Mouse (Mus musculus) c-Kit-positive CD71-positive TER-119-negative erythroid progenitor cells, embryonic 14.5 days (primary cell): ENCODE measurements around the gene Llcfc1.

ENCODE experiments used
- DNase-seq: peaks from one replicate; pipeline ENCODE4 v3.0.0-alpha.2; 2013; ENCODE audit warnings: low read depth

The Llcfc1 gene

DNA sequence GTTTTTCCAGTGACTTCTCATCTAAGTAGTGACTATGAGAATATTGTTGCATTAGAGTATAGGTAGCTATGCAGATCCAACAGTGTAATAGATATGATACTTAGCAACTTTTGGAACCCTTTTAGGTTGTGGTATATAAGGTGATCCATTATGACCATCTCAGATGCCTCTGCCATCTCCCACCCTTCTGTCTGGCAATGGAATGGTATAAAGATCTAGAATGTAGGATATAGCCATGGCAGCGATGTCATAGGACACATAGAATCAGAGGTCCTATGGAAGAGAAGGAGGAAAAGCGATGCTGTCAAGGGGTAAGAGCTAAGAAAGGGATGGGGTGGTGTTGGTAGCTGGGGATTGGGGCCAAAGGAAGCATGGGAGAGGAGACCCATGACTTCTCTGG lies at the start of gene Llcfc1:
Gene Llcfc1 (plus strand): TSS at position 301 of the 400 bp plus-strand sequence.
- no peak for DNase-seq

GRCm38 (mm10) chr6:41635211-41635610 lies 49.0 kb upstream of the Llcfc1 start:
- DNase-seq = no peak

- DNase-seq = no peak
These were observed 48.1 kb upstream of the Llcfc1 start, which contains the start of gene Trpv6 for GRCm38 (mm10) chr6:41636178-41636577. Gene Trpv6, minus strand, starts transcription at chr6:41636405.

- DNase-seq = no peak
These were observed 46.8 kb upstream of the Llcfc1 start for GRCm38 (mm10) chr6:41637393-41637792.

DNA sequence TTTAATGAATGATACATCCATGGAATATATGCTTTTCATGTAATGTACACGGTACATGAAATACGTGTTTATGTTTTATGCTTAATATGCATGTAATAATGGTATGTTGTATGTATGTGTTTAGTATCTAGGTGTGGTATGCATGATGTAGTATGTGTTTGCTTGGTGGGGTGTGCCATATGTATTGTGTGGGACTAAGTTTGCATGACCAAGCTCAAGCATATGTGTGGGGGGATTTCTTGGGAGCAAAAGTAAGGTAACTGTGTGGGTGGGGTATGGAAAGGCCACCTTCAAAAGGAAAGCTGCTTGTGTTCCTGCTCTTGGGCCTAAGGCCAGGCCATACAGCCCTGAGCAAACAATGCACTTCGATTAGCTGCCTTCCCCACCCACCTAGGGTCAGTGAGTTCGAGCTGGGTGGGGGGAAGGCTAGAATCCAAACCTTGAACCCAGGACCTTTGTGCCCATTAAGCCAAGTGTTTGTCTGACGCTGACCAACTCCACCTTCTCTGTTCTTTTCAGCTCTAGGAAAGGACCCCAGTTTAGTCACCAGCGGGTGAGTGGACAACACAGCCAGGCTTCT lies 46.2 kb upstream of the Llcfc1 start:
- DNase-seq = no peak

- DNase-seq = no peak
These were observed 43.8 kb upstream of the Llcfc1 start for GRCm38 (mm10) chr6:41640449-41640848.

- no peak for DNase-seq
These were observed 42.9 kb upstream of the Llcfc1 start for GRCm38 (mm10) chr6:41641173-41641866.

DNA sequence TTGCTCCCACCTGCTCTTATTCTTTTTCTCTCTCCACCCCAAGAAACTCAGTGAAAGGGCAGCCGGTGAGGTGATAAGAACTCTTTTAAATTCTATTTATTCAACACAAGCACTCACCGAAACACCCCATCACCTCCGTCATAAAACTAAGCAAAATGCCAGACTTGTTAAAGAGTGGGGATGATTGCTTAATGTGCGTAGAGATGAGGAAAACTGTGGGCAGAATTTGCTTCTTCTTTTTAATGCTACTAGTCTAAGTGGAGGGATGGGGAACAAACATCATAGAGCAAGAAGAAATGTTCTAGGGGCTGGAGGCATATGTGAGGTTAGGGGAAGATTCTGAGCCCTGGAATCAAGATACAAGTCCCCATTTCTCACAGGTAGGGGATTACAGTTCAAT lies 41.5 kb upstream of the Llcfc1 start:
- DNase-seq = no peak

- no peak for DNase-seq
These were observed 41.0 kb upstream of the Llcfc1 start for GRCm38 (mm10) chr6:41643227-41643626.

DNA sequence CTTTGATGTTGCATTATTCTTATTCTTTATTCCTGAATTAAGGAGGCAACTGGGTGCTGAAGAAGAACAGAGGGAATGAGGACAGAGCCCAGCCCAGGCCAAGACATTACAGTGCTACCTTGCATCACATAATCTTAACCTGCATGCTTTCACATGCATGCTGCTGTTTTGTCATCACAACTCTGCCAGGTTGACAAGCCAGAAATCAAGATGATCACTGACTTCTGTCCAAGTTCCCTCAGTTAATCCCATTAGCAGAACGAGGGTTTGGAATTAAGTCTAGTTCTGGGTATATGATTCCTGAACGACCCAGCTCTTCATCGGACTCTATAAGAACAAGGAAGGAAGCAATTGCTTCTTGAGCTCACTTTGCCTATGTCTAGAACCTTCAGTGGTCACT lies 38.0 kb upstream of the Llcfc1 start:
- DNase-seq = no peak

DNA sequence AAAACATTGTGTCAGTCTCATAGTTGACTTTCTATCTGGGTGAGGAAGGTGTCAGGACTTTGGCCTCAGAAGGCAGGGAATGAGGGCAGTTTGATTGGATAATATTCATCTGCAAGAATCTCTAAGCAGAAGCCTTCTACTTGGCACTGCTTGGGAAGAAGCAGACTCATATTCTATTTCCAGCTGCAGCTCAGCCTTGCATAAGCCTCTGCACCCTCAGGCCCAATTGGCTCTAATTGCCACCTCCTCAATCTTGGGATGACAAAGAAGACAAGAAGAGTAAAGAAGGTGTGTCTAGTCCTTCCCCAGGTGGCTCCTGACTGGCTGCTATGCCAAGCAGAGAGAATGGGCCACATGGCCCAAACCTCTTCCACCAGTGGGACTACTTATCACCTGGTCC lies 37.6 kb upstream of the Llcfc1 start:
- DNase-seq = no peak

- no peak for DNase-seq
These were observed 31.1 kb upstream of the Llcfc1 start for GRCm38 (mm10) chr6:41653173-41653572.

- no peak for DNase-seq
These were observed 29.6 kb upstream of the Llcfc1 start for GRCm38 (mm10) chr6:41654648-41655047.

DNA sequence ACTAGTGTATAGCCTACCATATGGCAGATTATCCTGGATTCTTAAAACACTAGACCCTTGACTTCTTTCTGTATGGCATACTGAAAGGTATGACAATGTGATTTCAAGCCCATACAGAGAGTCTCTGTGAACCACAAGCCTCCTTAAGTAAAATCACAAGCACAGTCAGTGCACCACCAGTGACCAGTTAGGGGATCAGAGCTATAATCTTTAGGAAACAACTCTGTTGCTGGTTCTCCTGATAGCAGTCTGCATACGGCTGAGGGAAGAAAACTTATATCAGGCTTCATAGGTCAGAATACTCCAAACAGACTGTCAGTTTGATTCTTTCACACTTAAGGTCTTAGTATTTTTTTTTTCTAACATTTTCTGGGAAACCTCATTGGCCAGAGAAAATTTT lies 25.7 kb upstream of the Llcfc1 start:
- DNase-seq = no peak

GRCm38 (mm10) chr6:41662320-41662719 lies 21.9 kb upstream of the Llcfc1 start:
- no peak for DNase-seq

- DNase-seq = no peak
These were observed 7.7 kb upstream of the Llcfc1 start for GRCm38 (mm10) chr6:41676530-41676929.

- DNase-seq = no peak
These were observed 3.6 kb upstream of the Llcfc1 start, which contains the start of gene Trpv5 for GRCm38 (mm10) chr6:41680669-41681068. Gene Trpv5, minus strand, starts transcription at chr6:41680769.

GRCm38 (mm10) chr6:41681656-41682055 lies 2.6 kb upstream of the Llcfc1 start:
- DNase-seq = no peak

DNA sequence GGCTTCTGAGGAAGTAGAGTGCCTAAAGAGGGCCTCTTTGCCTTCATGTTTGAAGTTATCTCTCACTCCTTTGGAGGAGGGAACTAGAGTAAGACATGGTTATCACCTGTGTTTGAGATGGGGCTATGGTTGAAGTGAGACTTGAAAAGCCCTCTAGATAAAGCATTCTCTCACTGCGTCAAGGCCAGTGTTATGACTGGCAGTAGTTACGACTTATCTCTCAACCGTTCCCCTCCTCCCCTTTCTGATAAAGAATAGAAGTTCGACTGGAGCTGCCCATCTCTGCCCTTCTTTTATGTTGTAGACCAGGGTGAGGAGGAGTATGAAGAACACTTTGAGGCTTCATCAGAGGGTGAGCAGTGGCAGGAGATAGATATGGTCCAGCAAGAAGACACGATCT lies 680 bp downstream of the Llcfc1 start:
- no peak for DNase-seq

DNA sequence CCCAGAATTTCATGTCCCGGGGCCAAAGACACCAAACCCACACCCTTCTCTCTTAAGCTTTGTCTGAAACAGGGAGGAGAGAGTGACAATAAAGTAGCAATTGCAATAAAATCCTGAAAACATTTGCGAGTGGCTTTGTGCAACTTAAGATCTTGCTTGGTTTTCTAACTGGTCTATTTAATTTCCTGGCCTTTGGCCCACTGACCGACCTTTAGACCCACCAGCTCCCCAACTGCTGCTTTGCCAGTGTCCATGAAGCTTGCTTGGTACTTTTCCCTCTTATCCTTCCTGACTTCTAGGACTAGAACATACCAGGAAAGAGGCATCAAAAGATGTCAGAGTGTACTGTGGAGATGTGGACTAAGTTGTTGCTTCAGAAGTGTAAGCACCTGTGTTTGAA lies 1.4 kb downstream of the Llcfc1 start:
- no peak for DNase-seq

- DNase-seq = no peak
These were observed 8.0 kb downstream of the Llcfc1 start for GRCm38 (mm10) chr6:41692200-41692599.

DNA sequence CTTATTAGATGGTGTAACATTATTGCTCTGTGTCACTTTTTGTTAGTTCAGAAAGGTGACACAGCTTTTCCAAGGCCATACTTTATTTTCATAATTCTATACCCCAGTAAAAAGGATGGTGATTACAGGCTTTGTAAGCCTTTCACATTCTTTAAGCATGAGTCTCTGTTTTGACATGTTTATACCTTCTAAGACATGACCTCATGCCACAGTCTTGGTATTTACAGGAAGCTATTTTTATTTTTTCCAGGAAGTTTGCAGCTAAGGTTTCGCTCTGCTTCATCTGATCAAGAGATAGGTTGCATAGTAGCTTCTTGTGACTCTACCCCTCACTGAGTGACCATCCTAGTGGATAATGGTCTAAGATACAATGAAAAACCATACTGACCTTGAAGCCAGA lies 10.2 kb downstream of the Llcfc1 start:
- no peak for DNase-seq

- DNase-seq = no peak
These were observed 17.0 kb downstream of the Llcfc1 start for GRCm38 (mm10) chr6:41701245-41701644.

DNA sequence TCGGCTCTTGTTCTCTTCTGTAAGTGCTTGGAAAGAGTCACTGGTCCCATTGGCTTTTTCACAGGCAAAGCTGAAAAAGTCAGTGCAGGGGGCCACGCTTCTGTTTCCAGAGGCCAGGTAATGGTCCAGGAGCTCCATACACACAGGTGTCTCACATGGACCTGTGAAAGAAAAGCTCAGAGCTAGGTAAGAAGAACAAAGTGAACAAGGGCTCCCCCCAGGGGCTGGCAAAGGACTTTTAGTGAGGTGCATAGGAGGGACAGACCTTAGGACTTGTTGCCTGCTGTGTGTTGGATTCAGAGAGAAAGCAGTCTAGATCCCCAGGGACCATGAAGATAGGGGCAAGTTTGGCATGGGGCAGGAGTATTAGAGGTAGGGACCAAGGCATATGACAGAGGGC lies 18.7 kb downstream of the Llcfc1 start:
- DNase-seq = peak; percentile 77
